Mouse (Mus musculus) hindbrain, postnatal 0 days (tissue): Measurements from ENCODE around the gene Klk1b8. TPM values are rescaled to one million over a fixed set of nuclear protein-coding genes. Genes with fewer than 3 reads are reported as not detected.
"Not testable (repeated sequence)": the region's sequence is repeated elsewhere in the genome, so short reads cannot be mapped to it uniquely, and the experiment has no call there.

Source experiments
- ATAC-seq: fragments of 200-750 bp; cut with Nextera tagmentation; 2 replicates; pipeline ENCODE4 v1.8.0; 2017; ENCODE audit warnings: mild to moderate bottlenecking, moderate TSS enrichment, moderate library complexity
- DNase-seq: peaks from one replicate; pipeline ENCODE4 v3.0.0-alpha.2; 2015; ENCODE audit warnings: low spot score
- H3K27ac ChIP-seq: fragments of 300-500 bp; sonication (generic); 2 replicates; pipeline ENCODE4 v1.5.1; 2014; ENCODE audit warnings: mild to moderate bottlenecking
- H3K27me3 ChIP-seq: fragments of 300-500 bp; sonication (generic); 2 replicates; pipeline ENCODE4 v1.6.1; 2014; ENCODE audit warnings: low read length, mixed read lengths; ENCODE audit not compliant: insufficient read depth
- H3K36me3 ChIP-seq: fragments of 300-500 bp; sonication (generic); 2 replicates; pipeline ENCODE4 v1.6.1; 2014; ENCODE audit warnings: low read length, mixed read lengths; ENCODE audit not compliant: insufficient read depth
- H3K4me1 ChIP-seq: fragments of 300-500 bp; sonication (generic); 2 replicates; pipeline ENCODE4 v1.6.1; 2014; ENCODE audit warnings: antibody characterized with exemption, low read length, mixed read lengths; ENCODE audit not compliant: insufficient read depth
- H3K4me2 ChIP-seq: fragments of 300-500 bp; sonication (generic); 2 replicates; pipeline ENCODE4 v1.6.1; 2014; ENCODE audit warnings: low read depth, mild to moderate bottlenecking, low read length, moderate library complexity, mixed read lengths
- H3K4me3 ChIP-seq: fragments of 300-500 bp; sonication (generic); 2 replicates; pipeline ENCODE4 v1.5.1; 2014; ENCODE audit warnings: low read length
- H3K9ac ChIP-seq: fragments of 300-500 bp; sonication (generic); replicated peaks from 2 replicates; pipeline ENCODE4 v1.6.1; 2014; ENCODE audit warnings: mild to moderate bottlenecking, low read length, moderate library complexity, mixed read lengths
- H3K9me3 ChIP-seq: fragments of 300-500 bp; sonication (generic); 2 replicates; pipeline ENCODE4 v1.6.1; 2016; ENCODE audit warnings: low read length, mixed read lengths
- CTCF ChIP-seq: IDR thresholded peaks from 2 replicates; pipeline ENCODE4 v1.5.1; 2016; ENCODE audit warnings: antibody characterized with exemption, control low read depth, low read depth
- whole genome bisulfite sequencing: fragments of 180-500 bp; shearing (Covaris S2); extraction: QIAGEN DNeasy Blood & Tissue Kit; methylation state at CpG from one replicate; pipeline ENCODE4 v1.1.7; 2014; 5-methylcytosine and 5-hydroxymethylcytosine counted together
- polyA plus RNA-seq: library from polyadenylated mRNA; unstranded; fragments of >200 nt; fragmentation: Nextera tagmentation; extraction: Ambion mirVana; gene quantifications from 2 replicates; pipeline ENCODE4 v1.2.1, GENCODE M21; 2015
- total RNA-seq: library from RNA; depleted of rRNA; stranded (reverse); fragments of >200 nt; gene quantifications from 2 replicates; pipeline ENCODE4 v1.2.3, GENCODE M21; 2014

Gene Klk1b8
- total and polyA plus RNA-seq, 2 experiments from 2014 or later: 0.18 TPM; not detected in 1

- Histone ChIP-seq H3K9me3 (no peaks in the 10 kb centered on the region), H3K4me1 (no peaks in the 10 kb centered on the region), H3K36me3 (no peaks in the 10 kb centered on the region), H3K4me3 (no peak overlapping the region), H3K4me2 (no peak overlapping the region), H3K27me3 (no peaks in the 10 kb centered on the region), H3K9ac (no peak overlapping the region), H3K27ac (no peak overlapping the region)
- DNase-seq: no peak
- ATAC-seq: no peak
- WGBS: 77% methylated on average over 2 of the region's 2 CpGs
- TF ChIP-seq CTCF: no peak
Measured at GRCm38 (mm10) chr7:43921941-43922340, 28.5 kb upstream of the Klk1b8 start.

GRCm38 (mm10) chr7:43925985-43926384, 24.5 kb upstream of the Klk1b8 start:
- WGBS: 65% methylated on average over 5 of the region's 5 CpGs
- ATAC-seq (no peak), DNase-seq (no peak)
- H3K4me3 ChIP-seq: no peak overlapping the region
- H3K36me3 ChIP-seq: no peaks in the 10 kb centered on the region
- no peak overlapping the region for H3K27ac ChIP-seq
- no peaks in the 10 kb centered on the region for H3K9me3 ChIP-seq
- H3K27me3 ChIP-seq: no peaks in the 10 kb centered on the region
- H3K9ac ChIP-seq: no peak overlapping the region
- H3K4me2 ChIP-seq: no peak overlapping the region
- H3K4me1 ChIP-seq: no peaks in the 10 kb centered on the region
- TF ChIP-seq CTCF: peak; percentile 38; the same call in 1 of the 2 replicates

DNA sequence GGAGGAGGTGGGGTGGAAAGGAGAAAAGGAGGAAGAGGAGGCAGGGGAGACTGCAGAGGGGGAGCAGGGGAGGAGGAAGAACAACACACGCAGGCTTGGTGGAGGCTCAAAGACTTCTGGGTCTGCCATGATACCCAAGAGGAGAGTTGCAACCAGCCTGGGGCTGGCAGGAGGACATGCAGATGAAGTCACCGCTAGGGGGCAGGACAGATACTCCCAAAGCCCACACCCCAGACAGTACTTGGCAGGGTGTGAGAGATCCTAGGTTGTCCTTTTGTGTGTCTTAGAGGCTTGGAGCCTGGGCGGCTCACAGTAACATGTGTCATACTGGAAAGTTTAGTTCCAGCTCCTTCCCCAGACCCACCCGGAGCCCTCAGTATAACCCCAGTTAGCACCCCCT, 21.9 kb upstream of the Klk1b8 start:
- H3K4me1 ChIP-seq: no peaks in the 10 kb centered on the region

GRCm38 (mm10) chr7:43932337-43932736, 18.1 kb upstream of the Klk1b8 start:
- no peak for TF ChIP-seq CTCF
- WGBS: 65% methylated on average over 4 of the region's 4 CpGs
- H3K9me3 ChIP-seq: no peaks in the 10 kb centered on the region
- no peaks in the 10 kb centered on the region for H3K4me1 ChIP-seq
- no peak for ATAC-seq
- H3K27ac ChIP-seq: no peak overlapping the region
- H3K27me3 ChIP-seq: no peaks in the 10 kb centered on the region
- no peak for DNase-seq
- H3K4me3 ChIP-seq: no peak overlapping the region
- no peak overlapping the region for H3K4me2 ChIP-seq
- H3K9ac ChIP-seq: no peak overlapping the region
- H3K36me3 ChIP-seq: no peaks in the 10 kb centered on the region

More for the DNA sequence above, 21.9 kb upstream of the Klk1b8 start:
- H3K9me3 ChIP-seq: no peaks in the 10 kb centered on the region
- 42% methylated on average over 4 of the region's 4 CpGs for WGBS
- H3K36me3 ChIP-seq: no peaks in the 10 kb centered on the region
- ATAC-seq: no peak
- peak; percentile 16 for DNase-seq
- no peak overlapping the region for H3K27ac ChIP-seq
- H3K9ac ChIP-seq: no peak overlapping the region
- peak; percentile 50 for TF ChIP-seq CTCF
- no peaks in the 10 kb centered on the region for H3K27me3 ChIP-seq
- H3K4me2 ChIP-seq: no peak overlapping the region
- no peak overlapping the region for H3K4me3 ChIP-seq

DNA sequence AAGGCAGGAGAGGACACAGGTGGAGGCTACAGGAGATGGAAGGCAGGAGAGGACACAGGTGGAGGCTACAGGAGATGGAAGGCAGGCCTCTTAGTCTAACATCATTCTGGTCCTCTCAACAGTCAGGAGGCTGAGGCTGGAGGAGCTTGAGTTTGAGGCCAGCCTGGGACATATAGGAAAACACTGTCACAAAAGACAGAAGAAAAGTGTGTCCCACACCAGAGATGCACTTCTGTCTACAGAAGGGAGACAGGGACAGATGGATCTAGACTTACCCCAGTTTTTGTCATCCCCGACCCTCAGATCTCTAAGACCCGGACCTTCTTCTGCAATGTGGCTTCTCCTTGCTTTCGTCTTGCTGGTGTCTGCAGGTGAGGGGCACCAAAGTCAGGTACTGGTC, 17.0 kb upstream of the Klk1b8 start, which contains the start of gene Klk15:
Gene Klk15 (plus strand): TSS at position 301 of the 400 bp plus-strand sequence.
- WGBS: 92% methylated on average over 3 of the region's 3 CpGs
- no peak within 1 kb of the TSS for H3K4me3 ChIP-seq

GRCm38 (mm10) chr7:43934747-43935146, 15.7 kb upstream of the Klk1b8 start:
- no peak overlapping the region for H3K4me3 ChIP-seq
- ATAC-seq (no peak), DNase-seq (no peak)
- H3K9me3 ChIP-seq: no peaks in the 10 kb centered on the region
- no peaks in the 10 kb centered on the region for H3K27me3 ChIP-seq
- H3K36me3 ChIP-seq: no peaks in the 10 kb centered on the region
- no peak overlapping the region for H3K4me2 ChIP-seq
- no peak overlapping the region for H3K9ac ChIP-seq
- 82% methylated on average over 3 of the region's 3 CpGs for WGBS
- no peaks in the 10 kb centered on the region for H3K4me1 ChIP-seq
- no peak for TF ChIP-seq CTCF
- no peak overlapping the region for H3K27ac ChIP-seq

More for the DNA sequence above, 17.0 kb upstream of the Klk1b8 start, which contains the start of gene Klk15:
- Histone ChIP-seq H3K36me3 (no peaks in the 10 kb centered on the region), H3K4me1 (no peaks in the 10 kb centered on the region), H3K27ac (no peak within 1 kb of the TSS), H3K9ac (no peak within 1 kb of the TSS), H3K9me3 (no peaks in the 10 kb centered on the region), H3K4me2 (no peak within 1 kb of the TSS), H3K27me3 (no peaks in the 10 kb centered on the region)
- no peak for TF ChIP-seq CTCF
- ATAC-seq: no peak
- DNase-seq: no peak

DNA sequence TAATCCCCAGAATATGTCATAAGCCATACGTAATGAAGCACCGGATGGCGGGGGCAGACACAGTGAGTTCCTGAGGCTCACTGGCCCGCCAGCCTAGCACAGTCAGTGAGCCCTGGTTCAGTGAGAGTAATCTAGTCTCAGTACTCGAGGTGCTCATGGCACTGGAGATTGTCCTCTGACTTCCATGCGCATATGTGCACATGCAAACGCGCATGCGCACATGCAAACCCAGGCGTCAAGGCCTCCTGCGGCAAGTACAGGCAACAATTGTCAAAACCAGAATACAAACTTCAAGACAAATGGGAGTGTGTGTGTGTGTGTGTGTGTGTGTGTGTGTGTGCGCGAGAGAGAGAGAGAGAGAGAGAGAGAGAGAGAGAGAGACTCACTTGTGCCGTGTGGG, 13.9 kb upstream of the Klk1b8 start:
- no peaks in the 10 kb centered on the region for H3K4me1 ChIP-seq

GRCm38 (mm10) chr7:43942293-43942692, 8.2 kb upstream of the Klk1b8 start:
- not testable (repeated sequence) for H3K27ac ChIP-seq, H3K4me3 ChIP-seq, H3K36me3 ChIP-seq, H3K27me3 ChIP-seq, H3K9me3 ChIP-seq, H3K4me2 ChIP-seq, DNase-seq, ATAC-seq, H3K9ac ChIP-seq, H3K4me1 ChIP-seq
- 69% methylated on average over 3 of the region's 3 CpGs for WGBS

More for the DNA sequence above, 13.9 kb upstream of the Klk1b8 start:
- WGBS: 87% methylated on average over 14 of the region's 14 CpGs
- TF ChIP-seq CTCF: no peak
- no peaks in the 10 kb centered on the region for H3K27me3 ChIP-seq
- H3K36me3 ChIP-seq: no peaks in the 10 kb centered on the region
- H3K9me3 ChIP-seq: no peaks in the 10 kb centered on the region
- DNase-seq (no peak), ATAC-seq (no peak)
- no peak overlapping the region for H3K27ac ChIP-seq
- no peak overlapping the region for H3K4me2 ChIP-seq
- no peak overlapping the region for H3K4me3 ChIP-seq
- no peak overlapping the region for H3K9ac ChIP-seq
